Mouse (Mus musculus): ENCODE measurements around the gene Crb2. TPM values are rescaled to one million over a fixed set of nuclear protein-coding genes. Genes with fewer than 3 reads are reported as not detected.

The Crb2 gene
- polyA plus RNA-seq, 1 experiment: 0.01 TPM

DNA sequence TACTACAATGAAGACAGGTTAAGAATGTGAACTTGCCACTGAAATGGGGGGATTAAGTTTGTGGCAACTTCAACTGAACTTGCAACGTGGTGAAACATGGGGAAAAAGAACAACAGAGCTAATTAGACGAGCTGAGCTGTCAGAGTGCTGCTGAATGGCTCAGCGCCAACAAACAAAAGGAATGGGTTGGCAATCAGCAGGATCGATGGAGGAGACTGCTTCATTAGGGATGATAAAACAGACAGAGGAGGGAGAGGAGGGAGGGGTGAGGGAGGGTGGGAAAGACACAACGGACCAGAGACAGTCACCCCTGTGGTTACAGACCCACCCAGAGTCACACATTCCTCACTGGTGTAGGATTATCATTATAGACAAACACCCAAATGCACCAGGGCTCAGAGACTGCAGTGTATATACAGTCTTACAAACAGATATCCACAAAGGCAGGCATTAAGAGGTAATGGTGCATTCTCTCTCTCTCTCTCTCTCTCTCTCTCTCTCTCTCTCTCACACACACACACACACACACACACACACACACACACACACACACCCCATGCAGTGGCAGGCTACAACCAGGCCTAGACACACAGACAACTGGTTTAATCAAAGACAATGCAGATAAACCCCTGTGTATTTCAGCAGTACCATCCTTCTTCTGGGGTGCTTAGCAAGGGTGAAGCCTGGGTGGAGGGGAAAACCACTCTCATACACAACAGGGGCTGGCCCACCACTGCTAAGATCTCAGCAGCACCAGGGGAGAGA, 42.9 kb downstream of the Crb2 start:
- no peaks in the 10 kb centered on the region for H3K36me3 ChIP-seq (ENCODE audit: control insufficient read depth, insufficient read depth)
- no peak for TF ChIP-seq MAX (IDR thresholded peaks at IDR 0.05)
- no peak for TF ChIP-seq CEBPB (IDR thresholded peaks at IDR 0.05; ENCODE audit: low read depth)
- no peak for TF ChIP-seq MYOD1 (IDR thresholded peaks at IDR 0.05; ENCODE audit: control insufficient read depth, insufficient read length, low read depth)
- TF ChIP-seq USF1 (IDR thresholded peaks at IDR 0.05; ENCODE audit: low read depth): no peak
- no peak for TF ChIP-seq MYOG (IDR thresholded peaks at IDR 0.05; ENCODE audit: control insufficient read depth, extremely low read depth, insufficient read length)
- TF ChIP-seq FOSL1 (IDR thresholded peaks at IDR 0.05; ENCODE audit: insufficient read depth, low read length, poor library complexity, severe bottlenecking): no peak
- no peak for TF ChIP-seq CTCF (IDR thresholded peaks at IDR 0.05; ENCODE audit: control insufficient read depth, insufficient read depth, insufficient read length)
- no peaks in the 10 kb centered on the region for H3K79me3 ChIP-seq (ENCODE audit: low read depth)
- H3K4me3 ChIP-seq (ENCODE audit: insufficient read depth, poor library complexity, severe bottlenecking): no peak overlapping the region
- no peak overlapping the region for H3ac ChIP-seq (ENCODE audit: control insufficient read depth, insufficient read length, low read depth)
- H3K79me2 ChIP-seq (ENCODE audit: control insufficient read depth, insufficient read depth): no peaks in the 10 kb centered on the region
- no peaks in the 10 kb centered on the region for H3K27me3 ChIP-seq (ENCODE audit: control insufficient read depth, insufficient read depth, insufficient read length)

- H3K79me3 ChIP-seq (ENCODE audit: low read depth): no peaks in the 10 kb centered on the region
- H3K36me3 ChIP-seq (ENCODE audit: control insufficient read depth, insufficient read depth): no peaks in the 10 kb centered on the region
- no peaks in the 10 kb centered on the region for H3K27me3 ChIP-seq (ENCODE audit: control insufficient read depth, insufficient read depth, insufficient read length)
- H3K4me3 ChIP-seq (ENCODE audit: insufficient read depth, poor library complexity, severe bottlenecking): no peak overlapping the region
- no peak for TF ChIP-seq CTCF (IDR thresholded peaks at IDR 0.05; ENCODE audit: control insufficient read depth, insufficient read depth, insufficient read length)
- TF ChIP-seq FOSL1 (IDR thresholded peaks at IDR 0.05; ENCODE audit: insufficient read depth, low read length, poor library complexity, severe bottlenecking): no peak
- TF ChIP-seq MAX (IDR thresholded peaks at IDR 0.05): no peak
- no peak for TF ChIP-seq MYOD1 (IDR thresholded peaks at IDR 0.05; ENCODE audit: control insufficient read depth, insufficient read length, low read depth)
- TF ChIP-seq CEBPB (IDR thresholded peaks at IDR 0.05; ENCODE audit: low read depth): no peak
- TF ChIP-seq USF1 (IDR thresholded peaks at IDR 0.05; ENCODE audit: low read depth): no peak
- TF ChIP-seq MYOG (IDR thresholded peaks at IDR 0.05; ENCODE audit: control insufficient read depth, extremely low read depth, insufficient read length): no peak
- no peaks in the 10 kb centered on the region for H3K79me2 ChIP-seq (ENCODE audit: control insufficient read depth, insufficient read depth)
- no peak overlapping the region for H3ac ChIP-seq (ENCODE audit: control insufficient read depth, insufficient read length, low read depth)
These were observed 43.6 kb downstream of the Crb2 start for GRCm38 (mm10) chr2:37819526-37820152.

- TF ChIP-seq MAX (IDR thresholded peaks at IDR 0.05) (no peak), FOSL1 (IDR thresholded peaks at IDR 0.05; ENCODE audit: insufficient read depth, low read length, poor library complexity, severe bottlenecking) (no peak), MYOG (IDR thresholded peaks at IDR 0.05; ENCODE audit: control insufficient read depth, extremely low read depth, insufficient read length) (no peak), CTCF (IDR thresholded peaks at IDR 0.05; ENCODE audit: control insufficient read depth, insufficient read depth, insufficient read length) (no peak), USF1 (IDR thresholded peaks at IDR 0.05; ENCODE audit: low read depth) (no peak), CEBPB (IDR thresholded peaks at IDR 0.05; ENCODE audit: low read depth) (no peak), MYOD1 (IDR thresholded peaks at IDR 0.05; ENCODE audit: control insufficient read depth, insufficient read length, low read depth) (no peak)
- no peaks in the 10 kb centered on the region for H3K27me3 ChIP-seq (ENCODE audit: control insufficient read depth, insufficient read depth, insufficient read length)
- H3K36me3 ChIP-seq (ENCODE audit: control insufficient read depth, insufficient read depth): no peaks in the 10 kb centered on the region
- H3ac ChIP-seq (ENCODE audit: control insufficient read depth, insufficient read length, low read depth): no peak overlapping the region
- no peak overlapping the region for H3K4me3 ChIP-seq (ENCODE audit: insufficient read depth, poor library complexity, severe bottlenecking)
- no peaks in the 10 kb centered on the region for H3K79me3 ChIP-seq (ENCODE audit: low read depth)
- no peaks in the 10 kb centered on the region for H3K79me2 ChIP-seq (ENCODE audit: control insufficient read depth, insufficient read depth)
These were observed 46.1 kb downstream of the Crb2 start for GRCm38 (mm10) chr2:37822122-37822521.

GRCm38 (mm10) chr2:37823826-37824225, 47.8 kb downstream of the Crb2 start:
- Histone ChIP-seq H3K4me3 (ENCODE audit: insufficient read depth, poor library complexity, severe bottlenecking) (no peak overlapping the region), H3K36me3 (ENCODE audit: control insufficient read depth, insufficient read depth) (no peaks in the 10 kb centered on the region), H3ac (ENCODE audit: control insufficient read depth, insufficient read length, low read depth) (no peak overlapping the region), H3K79me2 (ENCODE audit: control insufficient read depth, insufficient read depth) (no peaks in the 10 kb centered on the region), H3K27me3 (ENCODE audit: control insufficient read depth, insufficient read depth, insufficient read length) (no peaks in the 10 kb centered on the region), H3K79me3 (ENCODE audit: low read depth) (no peaks in the 10 kb centered on the region)
- TF ChIP-seq MYOD1 (IDR thresholded peaks at IDR 0.05; ENCODE audit: control insufficient read depth, insufficient read length, low read depth): no peak
- no peak for TF ChIP-seq MAX (IDR thresholded peaks at IDR 0.05)
- no peak for TF ChIP-seq CEBPB (IDR thresholded peaks at IDR 0.05; ENCODE audit: low read depth)
- no peak for TF ChIP-seq USF1 (IDR thresholded peaks at IDR 0.05; ENCODE audit: low read depth)
- TF ChIP-seq MYOG (IDR thresholded peaks at IDR 0.05; ENCODE audit: control insufficient read depth, extremely low read depth, insufficient read length): no peak
- TF ChIP-seq FOSL1 (IDR thresholded peaks at IDR 0.05; ENCODE audit: insufficient read depth, low read length, poor library complexity, severe bottlenecking): no peak

DNA sequence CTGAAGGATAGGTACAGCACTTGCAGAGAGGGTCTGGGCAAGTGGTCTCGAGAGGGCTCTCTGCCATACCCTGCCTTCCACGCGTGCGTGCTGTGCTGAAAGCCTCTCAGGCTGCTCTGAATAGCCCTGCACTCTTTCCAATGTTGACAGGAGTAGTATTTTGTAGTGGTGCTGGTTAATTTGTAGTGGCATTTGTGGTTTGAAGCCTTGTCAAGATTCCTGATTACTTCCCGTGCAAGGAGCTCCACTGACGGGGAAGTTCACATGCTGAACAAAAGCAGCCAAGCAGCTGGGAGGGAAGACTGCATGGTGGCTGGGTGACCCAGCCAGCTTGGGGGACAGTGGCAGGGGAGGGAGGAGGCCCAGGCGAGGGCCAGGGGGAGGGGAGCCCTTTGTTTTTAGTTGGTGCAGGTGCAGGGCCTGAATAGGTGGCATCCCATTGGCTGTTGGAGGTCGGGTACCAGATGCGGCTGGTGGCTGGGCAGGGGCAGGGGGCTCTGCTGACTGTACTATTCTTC, 53.8 kb downstream of the Crb2 start:
- H3K79me3 ChIP-seq (ENCODE audit: low read depth): no peaks in the 10 kb centered on the region
- H3K4me3 ChIP-seq (ENCODE audit: insufficient read depth, poor library complexity, severe bottlenecking): no peak overlapping the region
- no peaks in the 10 kb centered on the region for H3K36me3 ChIP-seq (ENCODE audit: control insufficient read depth, insufficient read depth)
- H3K79me2 ChIP-seq (ENCODE audit: control insufficient read depth, insufficient read depth): no peaks in the 10 kb centered on the region
- no peak overlapping the region for H3ac ChIP-seq (ENCODE audit: control insufficient read depth, insufficient read length, low read depth)
- H3K27me3 ChIP-seq (ENCODE audit: control insufficient read depth, insufficient read depth, insufficient read length): no peaks in the 10 kb centered on the region
- TF ChIP-seq CTCF (IDR thresholded peaks at IDR 0.05; ENCODE audit: control insufficient read depth, insufficient read depth, insufficient read length) (no peak), FOSL1 (IDR thresholded peaks at IDR 0.05; ENCODE audit: insufficient read depth, low read length, poor library complexity, severe bottlenecking) (no peak), USF1 (IDR thresholded peaks at IDR 0.05; ENCODE audit: low read depth) (no peak), MAX (IDR thresholded peaks at IDR 0.05) (no peak), MYOG (IDR thresholded peaks at IDR 0.05; ENCODE audit: control insufficient read depth, extremely low read depth, insufficient read length) (no peak), CEBPB (IDR thresholded peaks at IDR 0.05; ENCODE audit: low read depth) (no peak)

Measured in C2C12 (cell line).